Mouse (Mus musculus) stomach, postnatal 0 days (tissue): ENCODE measurements around the gene Bpifb5.

Source experiments
- CTCF ChIP-seq: IDR thresholded peaks from 2 replicates; pipeline ENCODE4 v1.5.1; 2016; ENCODE audit warnings: antibody characterized with exemption, low read depth, mild to moderate bottlenecking, moderate library complexity
- EP300 ChIP-seq: optimal IDR thresholded peaks from 2 replicates; pipeline ENCODE3; 2016; ENCODE audit warnings: antibody characterized with exemption

GRCm38 (mm10) chr2:154185319-154185718 is 38.2 kb upstream of the Bpifb5 start:
- TF ChIP-seq CTCF (no peak), EP300 (no peak)
